Mouse (Mus musculus) A20 (cell line): ENCODE measurements around the gene Nup188.
A peak's percentile ranks its signal among the peaks of the same experiment; 100 is the strongest.

ENCODE experiments used
- DNase-seq: peaks from one replicate; pipeline ENCODE4 v3.0.0-alpha.2; 2011; ENCODE audit warnings: low read depth, low spot score

Nup188 gene

DNA sequence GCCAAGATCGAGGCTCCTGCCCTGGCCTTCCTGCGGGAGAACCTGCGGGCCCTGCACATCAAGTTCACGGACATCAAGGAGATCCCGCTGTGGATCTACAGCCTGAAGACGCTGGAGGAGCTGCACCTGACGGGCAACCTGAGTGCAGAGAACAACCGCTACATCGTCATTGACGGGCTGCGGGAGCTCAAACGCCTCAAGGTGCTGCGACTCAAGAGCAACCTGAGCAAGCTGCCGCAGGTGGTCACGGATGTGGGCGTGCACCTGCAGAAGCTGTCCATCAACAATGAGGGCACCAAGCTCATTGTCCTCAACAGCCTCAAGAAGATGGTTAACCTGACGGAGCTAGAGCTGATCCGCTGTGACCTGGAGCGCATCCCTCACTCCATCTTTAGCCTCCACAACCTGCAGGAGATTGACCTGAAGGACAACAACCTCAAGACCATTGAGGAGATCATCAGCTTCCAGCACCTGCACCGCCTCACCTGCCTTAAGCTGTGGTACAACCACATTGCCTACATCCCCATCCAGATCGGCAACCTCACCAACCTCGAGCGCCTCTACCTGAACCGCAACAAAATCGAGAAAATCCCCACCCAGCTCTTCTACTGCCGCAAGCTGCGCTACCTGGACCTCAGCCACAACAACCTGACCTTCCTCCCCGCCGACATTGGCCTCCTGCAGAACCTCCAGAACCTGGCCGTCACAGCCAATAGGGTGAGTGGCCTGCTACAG, 29.4 kb upstream of the Nup188 start:
- no peak for DNase-seq

DNA sequence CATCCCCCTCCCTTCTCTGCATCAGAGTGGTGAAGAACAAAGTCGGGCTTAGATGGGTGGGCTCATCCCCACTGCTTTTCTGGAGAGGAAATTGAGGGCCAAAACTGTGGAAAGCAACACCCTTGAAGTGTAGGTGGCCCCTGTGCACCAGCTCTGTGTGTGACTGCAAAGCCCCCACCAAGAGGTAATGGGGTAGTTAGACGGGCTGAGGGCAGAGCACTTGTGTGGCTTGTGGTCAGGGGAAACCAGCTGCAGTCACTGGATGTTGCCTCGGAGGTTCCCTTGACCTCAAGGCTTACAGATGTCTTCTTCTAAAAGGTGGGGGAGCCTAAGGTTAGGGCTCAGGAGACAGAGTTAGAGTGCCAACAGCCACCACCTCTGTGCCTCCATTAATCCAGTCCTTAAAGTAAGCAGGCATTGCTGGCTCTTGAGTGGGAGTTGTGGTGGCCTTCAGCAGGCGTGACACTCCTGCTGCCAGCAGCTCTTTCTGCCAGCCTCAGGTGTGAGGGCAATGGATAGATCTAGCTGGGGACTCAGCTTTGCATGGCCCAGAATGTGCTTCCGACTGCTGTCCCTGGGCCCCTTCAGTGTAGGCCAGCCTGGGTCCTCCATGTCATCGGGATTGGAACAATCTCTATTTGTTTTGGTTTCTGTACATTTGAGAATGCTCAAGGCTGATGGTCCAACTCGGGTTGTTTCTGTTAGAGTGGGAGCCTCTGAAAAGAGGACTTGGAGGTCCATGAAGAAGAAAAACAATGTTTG, 28.3 kb upstream of the Nup188 start:
- DNase-seq: no peak

DNA sequence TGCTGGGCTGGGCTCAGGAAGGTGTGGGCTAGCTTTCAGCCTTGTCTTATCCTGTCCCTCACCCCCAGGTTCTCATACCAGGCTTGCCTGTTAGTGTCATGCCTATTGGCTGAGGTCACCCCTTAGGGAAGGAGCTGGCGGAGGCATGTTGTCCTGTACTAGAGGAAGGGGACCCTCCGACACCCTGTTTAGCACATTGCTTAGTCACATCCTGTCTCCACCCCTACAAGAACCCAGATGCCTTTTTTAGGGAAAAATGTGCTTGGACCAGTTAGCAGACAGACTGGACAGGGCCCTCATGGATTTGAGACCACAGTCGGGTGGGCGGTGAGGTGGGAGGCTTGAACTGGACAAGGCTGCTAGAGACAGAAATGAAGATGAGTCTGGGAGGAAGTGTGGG, 27.6 kb upstream of the Nup188 start:
- DNase-seq: no peak

DNA sequence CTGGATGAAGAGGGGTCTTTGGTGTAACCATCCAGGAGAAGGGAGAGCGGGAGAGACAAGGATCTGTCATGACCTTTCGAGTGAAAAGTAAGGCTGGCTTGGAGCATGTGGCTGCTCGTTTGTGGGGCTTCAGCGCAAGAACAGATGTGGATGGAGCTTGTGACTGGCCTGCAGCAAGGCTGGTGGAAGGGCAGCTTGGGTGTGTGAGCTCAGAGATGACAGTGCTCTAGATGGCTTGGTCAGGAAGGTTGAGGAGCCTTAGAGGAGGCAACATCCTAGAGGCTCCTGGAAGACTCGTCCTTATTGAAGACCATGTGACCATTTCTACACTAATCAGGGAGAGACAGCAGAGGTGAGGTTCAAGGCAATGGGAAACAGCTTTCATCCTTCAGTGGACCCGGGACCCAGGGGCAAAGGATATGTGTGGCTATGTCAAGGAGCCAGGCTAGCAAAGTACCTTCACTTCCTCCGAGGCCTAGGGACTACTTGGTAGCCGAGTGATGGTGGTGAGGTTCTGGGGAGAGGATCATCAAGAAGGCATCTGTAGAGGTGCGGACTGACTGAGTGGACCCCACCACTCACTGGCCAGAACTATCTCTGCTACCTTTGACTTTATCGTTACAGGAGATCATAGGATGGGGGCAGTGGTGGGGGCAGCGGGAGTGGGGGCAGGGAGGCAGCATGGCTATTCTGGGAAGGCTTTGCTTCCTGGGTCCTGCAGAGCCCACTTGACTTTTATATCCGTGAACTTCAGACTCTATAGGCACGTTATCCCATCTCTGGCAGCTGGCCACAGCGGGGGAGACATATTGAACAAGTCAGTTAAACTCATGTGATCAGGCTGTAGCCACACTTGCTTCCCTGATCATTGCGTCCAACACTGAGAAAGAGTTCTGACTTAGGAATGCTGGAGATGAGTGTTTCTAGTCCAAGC, 26.8 kb upstream of the Nup188 start:
- no peak for DNase-seq

DNA sequence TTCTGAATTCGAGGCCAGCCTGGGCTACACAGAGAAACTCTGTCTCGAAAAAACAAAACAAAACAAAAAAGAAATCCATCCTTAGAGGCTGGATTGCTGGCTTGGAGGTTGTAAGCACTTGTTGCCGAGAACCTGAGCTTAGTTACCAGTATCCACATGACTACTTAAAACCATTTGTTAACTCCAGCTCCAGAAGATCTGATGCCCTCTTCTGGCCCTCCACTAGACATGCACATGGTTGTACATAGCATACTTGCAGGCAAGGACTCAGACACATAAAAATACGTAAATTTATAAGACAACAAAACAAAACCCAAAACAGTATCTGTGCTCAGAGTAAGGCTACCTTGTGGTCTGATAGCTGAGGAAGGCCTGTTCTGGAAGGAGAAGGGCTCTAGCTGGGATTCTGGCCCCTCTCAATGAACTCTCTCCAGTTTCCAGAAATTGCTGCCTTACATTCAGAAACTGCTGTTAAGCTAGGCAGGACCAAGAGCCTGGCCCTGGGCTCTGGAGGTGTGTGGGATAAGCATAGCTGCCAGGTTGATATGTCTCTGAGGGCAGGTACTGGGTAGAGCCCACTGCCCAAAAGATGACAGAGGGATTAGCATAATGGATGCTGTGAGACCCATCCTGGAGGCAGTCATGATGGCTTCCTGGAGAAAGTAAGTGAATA, 25.0 kb upstream of the Nup188 start:
- DNase-seq: peak; percentile 27

DNA sequence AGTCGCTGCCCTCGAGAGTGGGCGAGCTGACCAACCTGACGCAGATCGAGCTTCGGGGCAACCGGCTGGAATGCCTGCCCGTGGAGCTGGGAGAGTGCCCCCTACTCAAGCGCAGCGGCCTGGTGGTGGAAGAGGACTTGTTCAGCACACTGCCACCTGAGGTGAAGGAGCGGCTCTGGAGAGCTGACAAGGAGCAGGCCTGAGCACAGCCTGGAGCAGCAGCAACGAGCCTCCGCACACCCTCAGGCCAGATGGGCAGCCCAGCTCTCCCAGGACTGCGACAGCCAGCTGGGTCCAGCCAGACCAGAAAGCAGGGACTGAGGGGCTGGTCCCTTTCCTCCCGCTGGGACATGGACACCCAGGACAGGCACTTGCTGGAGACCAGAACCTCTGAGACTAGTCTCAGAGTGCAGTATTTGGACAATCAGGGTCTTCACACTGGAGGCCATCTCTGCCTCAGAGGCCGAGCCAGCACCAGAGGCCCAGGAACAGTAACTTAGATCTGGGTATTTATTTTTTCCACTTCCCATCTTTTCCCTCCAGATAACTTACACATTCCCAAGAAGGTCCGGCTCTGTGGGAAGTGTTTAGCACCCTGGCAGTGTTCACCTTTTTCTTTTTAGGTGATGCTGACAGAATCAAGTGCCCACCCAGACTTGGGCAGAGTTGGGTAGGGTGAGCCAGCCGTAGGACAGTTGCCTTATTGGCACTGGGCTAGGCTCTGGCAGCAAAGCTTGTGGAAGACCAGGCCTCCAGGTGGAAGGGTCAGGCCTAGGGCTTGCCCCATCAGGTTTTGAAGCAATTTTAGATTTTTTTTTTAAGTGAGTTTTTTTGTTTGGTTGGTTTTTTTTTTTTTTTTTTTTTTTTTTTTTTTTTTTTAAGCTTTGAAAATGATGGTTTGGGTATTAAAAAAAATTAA, 24.0 kb upstream of the Nup188 start:
- no peak for DNase-seq

DNA sequence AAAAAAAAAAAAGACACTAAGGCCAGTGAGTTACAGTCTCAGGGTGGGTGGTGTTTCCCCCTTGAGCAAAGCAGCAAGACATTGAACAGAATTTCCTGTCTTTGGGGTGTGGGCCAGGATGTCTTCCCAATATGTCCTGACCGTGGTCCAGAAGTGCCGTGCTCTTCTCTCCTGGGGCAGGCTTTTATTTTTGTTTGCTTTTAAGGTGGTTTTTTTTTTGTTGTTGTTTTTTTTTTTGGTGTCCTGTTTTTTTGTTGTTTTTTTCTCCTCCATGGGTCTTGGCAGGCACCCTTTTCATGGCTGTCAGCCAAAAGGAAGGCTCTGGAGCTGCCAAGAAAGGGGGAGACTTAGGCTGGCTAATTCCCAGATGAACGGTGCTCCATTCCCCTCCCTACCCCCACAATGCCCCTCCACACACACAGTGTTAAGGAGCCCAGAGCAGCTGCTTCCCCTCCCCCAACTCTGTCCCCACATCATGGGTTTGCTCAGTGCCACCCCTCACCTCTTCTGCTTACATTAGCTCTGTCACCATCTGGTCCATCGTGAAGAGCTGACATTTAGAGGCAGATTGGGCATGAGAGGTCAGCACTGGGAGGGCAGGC, 23.3 kb upstream of the Nup188 start:
- DNase-seq: no peak

DNA sequence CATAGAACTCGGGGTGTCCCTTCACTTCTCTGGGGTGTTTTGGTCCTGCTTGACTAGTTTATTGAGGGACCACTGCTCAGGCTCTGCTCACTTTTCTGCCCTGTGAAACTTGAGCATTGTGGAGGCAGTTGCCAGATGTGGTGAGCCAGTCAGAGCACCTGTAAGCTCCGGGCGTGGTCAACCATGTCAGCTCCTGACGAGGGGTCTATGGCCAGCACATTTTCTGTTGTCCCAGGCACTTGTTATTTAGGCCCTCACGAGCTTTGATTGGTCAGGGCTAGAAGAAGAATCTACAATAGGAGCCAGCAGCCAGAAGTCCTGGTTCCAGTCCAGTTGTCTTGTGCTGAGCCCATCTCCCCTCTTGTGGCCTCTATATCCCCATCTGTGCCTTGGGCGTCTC, 22.4 kb upstream of the Nup188 start:
- DNase-seq: no peak

DNA sequence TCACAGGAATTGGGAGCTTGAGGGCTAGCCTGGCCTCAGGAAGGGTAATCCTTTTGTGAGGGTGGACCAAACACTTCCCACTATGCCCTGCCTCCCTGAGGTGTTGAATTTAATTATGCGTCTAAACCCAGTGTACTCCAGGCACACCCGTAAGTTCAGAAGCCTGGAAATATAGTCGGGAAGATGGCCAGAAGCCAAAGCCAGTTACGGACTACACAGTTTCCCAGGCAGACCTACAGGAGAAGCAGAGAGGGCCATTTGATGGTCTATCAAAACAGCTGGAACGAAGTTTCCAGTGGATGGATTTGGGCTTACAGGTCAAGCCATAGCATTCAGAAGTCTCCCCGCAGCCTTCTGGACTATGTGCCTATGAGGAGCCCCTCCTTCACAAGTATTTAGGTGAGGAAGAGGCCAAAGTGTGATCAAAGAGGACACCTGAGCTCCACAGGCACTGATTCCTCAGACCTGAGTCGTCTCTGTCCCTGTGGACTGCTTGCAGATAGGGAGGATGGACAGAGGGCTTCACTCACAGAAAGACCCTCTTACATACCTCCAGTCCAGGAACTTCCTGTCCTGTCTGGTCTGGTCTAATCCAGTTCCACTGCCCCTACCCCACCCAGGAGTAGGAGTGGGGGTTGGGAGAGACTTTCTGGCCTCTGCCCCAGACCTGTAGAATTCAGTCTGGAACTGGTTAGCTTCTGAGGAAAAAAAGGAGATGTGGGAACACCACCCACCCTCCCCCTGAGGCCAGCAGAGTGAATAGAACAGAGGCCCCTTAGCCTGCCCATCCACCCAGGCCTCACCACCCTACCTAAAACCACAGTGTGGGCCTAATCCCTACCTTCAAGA, 21.3 kb upstream of the Nup188 start:
- DNase-seq: no peak

DNA sequence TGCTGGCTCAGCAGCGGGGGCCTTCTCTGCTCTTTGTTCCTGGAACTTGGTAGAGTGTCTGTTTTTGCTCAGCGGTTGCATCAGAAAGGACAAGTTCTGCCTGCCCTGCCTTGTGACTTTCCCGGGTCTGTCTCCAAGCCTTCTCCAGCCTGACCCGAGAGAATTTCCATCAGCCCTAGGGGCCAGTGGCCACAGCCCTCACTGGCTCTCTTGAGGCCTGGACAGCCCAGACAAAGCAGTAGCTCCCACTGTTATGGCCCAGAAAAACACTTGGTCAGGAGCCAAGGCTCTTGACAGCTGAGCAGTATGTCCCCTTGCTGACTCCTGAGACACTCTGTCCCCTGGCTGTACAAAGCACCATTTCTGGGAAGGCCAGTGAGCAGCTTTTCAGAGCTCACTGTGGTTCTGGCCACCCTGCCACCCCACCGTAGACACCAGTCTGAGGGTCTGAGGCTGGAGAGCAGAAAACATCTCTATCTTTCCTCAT, 20.4 kb upstream of the Nup188 start, which contains the start of gene Phyhd1:
TSS of gene Phyhd1 (plus strand) at position 437 of the 487 bp plus-strand sequence.
- DNase-seq: no peak

DNA sequence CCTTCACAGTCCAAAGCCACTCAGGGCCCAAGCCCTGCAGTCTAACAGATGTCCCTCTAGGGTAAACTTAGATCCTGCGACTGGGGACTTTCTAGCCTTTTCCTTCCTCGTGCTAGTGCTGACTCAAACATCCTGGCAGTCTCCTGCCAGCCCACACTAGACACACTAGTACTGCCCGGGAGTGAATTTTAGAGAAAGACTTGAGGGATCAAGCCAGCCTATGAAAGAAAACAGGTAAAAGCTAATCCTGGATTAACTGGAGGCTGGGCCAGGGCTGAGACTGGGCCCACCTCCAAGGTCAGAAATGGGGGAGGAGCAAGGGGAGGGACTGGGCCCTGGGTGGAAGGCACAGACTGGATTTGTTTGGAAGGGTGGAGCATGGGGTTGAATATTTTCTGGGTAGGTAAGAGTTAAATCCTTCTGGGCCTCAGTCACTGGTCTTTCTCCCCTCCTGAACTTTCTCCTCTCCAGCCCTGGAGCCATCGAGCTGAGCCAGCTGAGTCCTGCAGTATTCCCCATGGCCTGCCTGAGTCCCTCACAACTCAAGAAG, 19.7 kb upstream of the Nup188 start:
- no peak for DNase-seq

DNA sequence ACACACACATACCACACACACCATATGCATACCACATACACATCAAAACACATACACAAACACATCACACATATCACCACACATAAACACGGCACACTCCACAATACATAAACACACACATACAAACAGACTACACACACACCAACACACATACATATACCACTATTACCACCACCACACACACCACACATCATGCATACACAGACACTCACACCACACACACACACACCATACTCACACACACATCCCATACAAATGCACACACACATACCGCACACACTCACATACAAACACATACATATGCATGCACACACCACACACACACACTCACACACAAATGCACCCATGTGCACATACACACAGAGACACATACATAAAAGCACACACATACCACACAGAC, 18.7 kb upstream of the Nup188 start:
- DNase-seq: no peak

DNA sequence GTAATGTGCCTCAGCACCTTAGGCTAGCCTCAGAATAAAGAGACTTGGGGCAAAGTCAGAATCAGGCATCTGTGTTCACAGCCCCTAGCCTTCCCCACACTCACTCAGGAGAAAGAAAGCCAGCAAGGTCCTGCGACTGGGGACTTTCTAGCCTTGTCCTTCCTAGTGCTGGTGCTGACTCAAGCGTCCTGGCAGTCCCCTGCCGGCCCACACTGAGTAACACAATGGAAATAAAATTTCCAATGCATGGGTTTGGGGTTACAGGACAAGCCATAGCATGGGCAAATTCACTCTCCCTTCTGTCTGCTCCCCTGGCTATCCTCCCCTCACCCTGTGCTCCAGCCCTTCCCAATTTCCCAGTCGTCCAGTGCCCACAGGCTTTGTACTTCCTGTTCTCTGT, 17.8 kb upstream of the Nup188 start:
- DNase-seq: no peak

DNA sequence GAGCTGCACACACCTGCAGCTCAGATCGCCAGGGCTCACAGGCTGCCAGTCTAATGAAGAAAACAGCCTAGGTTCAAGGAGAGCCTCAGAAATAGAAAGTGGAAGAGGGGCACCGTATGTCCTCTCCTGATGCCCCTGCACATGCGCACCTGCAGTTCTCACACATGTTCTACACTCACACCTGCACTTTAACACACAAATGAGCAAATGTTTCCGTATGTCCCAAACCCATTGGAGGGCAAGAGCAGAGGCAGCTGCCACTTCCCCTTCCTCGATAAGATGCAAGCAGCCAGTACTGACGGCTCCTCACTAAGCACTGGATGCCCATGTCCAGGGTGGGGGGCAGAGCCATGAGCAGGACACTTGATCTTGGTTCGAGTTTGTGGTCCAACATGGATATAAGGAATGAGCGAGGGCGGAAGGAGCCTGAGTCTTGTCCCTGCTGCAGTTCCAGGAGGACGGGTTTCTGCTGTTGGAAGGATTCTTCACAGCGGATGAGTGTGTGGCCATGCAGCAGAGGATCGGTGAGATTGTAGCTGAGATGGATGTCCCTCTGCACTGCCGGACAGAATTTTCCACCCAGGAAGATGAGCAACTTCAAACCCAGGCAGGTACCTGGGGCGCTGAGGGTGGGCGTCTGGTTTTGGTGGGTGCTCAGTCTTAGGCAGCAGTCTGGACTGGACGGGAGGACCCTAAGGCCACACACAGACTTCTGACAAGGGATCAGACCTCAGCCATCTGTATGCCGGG, 16.8 kb upstream of the Nup188 start:
- DNase-seq: peak; percentile 70

DNA sequence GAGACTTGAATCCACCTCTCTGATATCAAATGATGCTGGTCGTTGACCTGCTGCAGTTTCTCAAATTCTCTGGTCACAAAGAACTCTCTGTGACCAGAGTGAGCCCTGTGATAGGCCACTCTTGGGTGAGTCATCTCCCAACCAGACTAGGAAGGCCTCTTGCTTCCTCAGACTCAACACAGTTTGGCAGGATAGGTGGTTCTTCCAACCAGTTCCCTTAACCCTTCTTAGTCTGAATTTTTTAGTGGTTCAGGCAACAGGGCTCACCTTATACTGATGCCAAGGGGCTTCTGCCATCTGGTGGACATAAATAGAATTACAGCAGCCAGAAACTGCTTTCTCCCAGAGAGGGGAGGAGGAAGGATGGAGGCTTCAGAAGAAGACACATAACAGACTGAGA, 16.1 kb upstream of the Nup188 start:
- peak; percentile 73 for DNase-seq

DNA sequence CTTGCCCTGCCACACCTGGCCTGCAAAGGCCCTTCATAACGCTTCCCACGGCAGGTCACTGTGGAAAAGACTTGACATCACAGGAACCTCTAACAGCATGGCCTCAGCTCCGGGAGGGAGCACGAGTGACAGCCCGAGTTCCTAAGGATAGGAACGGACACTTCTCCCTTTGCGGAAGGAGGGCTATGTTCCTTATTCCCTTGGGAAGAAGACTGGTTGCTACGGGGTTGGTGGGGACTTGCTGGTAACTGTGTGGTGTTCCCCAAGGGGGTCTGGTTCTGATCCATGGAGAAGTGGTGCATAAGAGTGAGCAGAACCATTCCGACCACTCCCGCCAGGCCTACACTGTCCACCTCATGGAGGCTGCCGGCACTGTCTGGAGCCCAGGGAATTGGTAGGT, 5.5 kb upstream of the Nup188 start, which contains the start of gene Gm28038:
TSS of gene Gm28038 (plus strand) at position 301 of the 400 bp plus-strand sequence.
- no peak for DNase-seq

DNA sequence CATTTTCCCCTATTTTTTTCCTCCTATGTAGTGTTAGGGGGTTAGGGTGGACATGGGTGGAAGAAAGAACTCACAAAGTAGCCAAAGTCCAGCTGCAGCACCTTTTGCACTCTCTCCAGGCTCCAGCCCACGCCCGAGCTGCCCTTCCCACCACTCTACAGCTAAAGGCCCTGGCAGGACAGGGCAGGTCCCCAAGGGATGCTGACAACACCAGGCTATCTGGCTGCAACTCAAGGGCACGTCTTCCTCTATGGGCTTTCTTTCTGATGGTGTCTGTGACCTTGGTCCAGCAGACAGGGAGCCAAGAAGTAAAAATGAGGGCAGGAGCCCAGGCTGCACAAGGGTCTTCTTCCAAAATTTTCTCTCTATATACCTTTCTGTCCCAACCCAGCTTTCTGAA, 4.5 kb upstream of the Nup188 start:
- DNase-seq: no peak

DNA sequence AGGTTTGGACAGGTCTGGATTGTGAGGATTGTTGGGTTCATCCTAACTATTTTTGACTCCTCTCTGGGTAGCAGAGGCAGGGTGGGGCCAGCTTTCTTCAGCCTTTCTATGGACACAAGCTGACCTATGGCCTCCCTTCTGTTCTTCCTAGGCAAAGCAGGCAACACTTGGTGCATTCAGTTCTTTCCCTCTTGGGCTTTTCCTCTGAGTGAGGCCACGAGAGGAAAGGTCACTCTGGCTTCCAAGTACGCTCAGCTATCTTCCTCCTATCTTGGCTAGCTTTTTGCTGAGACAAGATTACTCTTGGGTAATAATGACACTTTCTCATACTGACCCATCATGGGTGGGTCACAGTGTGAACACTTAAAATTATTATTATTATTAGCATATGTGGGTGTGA, 3.0 kb upstream of the Nup188 start:
- DNase-seq: no peak
